Mouse (Mus musculus) kidney, postnatal 0 days (tissue): ENCODE data around the gene Best2. TPM values are rescaled to one million over a fixed set of nuclear protein-coding genes. Genes with fewer than 3 reads are reported as not detected.

Experiments
- ATAC-seq: fragments of 200-750 bp; cut with Nextera tagmentation; replicated peaks from 2 replicates; pipeline ENCODE4 v1.8.0; 2017; ENCODE audit warnings: low read depth, moderate number of reproducible peaks, moderate TSS enrichment, moderate library complexity; ENCODE audit not compliant: low FRiP score
- DNase-seq: peaks from one replicate; pipeline ENCODE4 v3.0.0-alpha.2; 2016; ENCODE audit warnings: low spot score
- H3K27ac ChIP-seq: fragments of 300-500 bp; sonication (generic); 2 replicates; pipeline ENCODE4 v1.5.1; 2014; ENCODE audit warnings: mild to moderate bottlenecking
- H3K27me3 ChIP-seq: fragments of 300-500 bp; sonication (generic); 2 replicates; pipeline ENCODE4 v1.6.1; 2014; ENCODE audit warnings: low read length, mixed read lengths; ENCODE audit not compliant: insufficient read depth
- H3K36me3 ChIP-seq: fragments of 300-500 bp; sonication (generic); 2 replicates; pipeline ENCODE4 v1.6.1; 2014; ENCODE audit warnings: low read length, mixed read lengths; ENCODE audit not compliant: insufficient read depth
- H3K4me1 ChIP-seq: fragments of 300-500 bp; sonication (generic); replicated peaks from 2 replicates; pipeline ENCODE4 v1.6.1; 2014; ENCODE audit warnings: antibody characterized with exemption, low read length, mixed read lengths; ENCODE audit not compliant: insufficient read depth
- H3K4me2 ChIP-seq: fragments of 300-500 bp; sonication (generic); 2 replicates; pipeline ENCODE4 v1.6.1; 2014; ENCODE audit warnings: mild to moderate bottlenecking, low read length, moderate library complexity, mixed read lengths
- H3K4me3 ChIP-seq: fragments of 300-500 bp; sonication (generic); replicated peaks from 2 replicates; pipeline ENCODE4 v1.5.1; 2014; ENCODE audit warnings: low read depth, low read length
- H3K9ac ChIP-seq: fragments of 300-500 bp; sonication (generic); 2 replicates; pipeline ENCODE4 v1.6.1; 2014; ENCODE audit warnings: low read depth, low read length
- H3K9me3 ChIP-seq: fragments of 300-500 bp; sonication (generic); replicated peaks from 2 replicates; pipeline ENCODE4 v1.6.1; 2016; ENCODE audit warnings: low read length, inconsistent platforms, mixed read lengths
- CTCF ChIP-seq: IDR thresholded peaks from 2 replicates; pipeline ENCODE4 v1.5.1; 2016; ENCODE audit warnings: antibody characterized with exemption, low read depth, mild to moderate bottlenecking, moderate library complexity
- WGBS: fragments of 180-500 bp; shearing (Covaris S2); extraction: QIAGEN DNeasy Blood & Tissue Kit; methylation state at CpG from one replicate; pipeline ENCODE4 v1.1.7; 2014; 5-methylcytosine and 5-hydroxymethylcytosine counted together
- polyA plus RNA-seq: library from polyadenylated mRNA; unstranded; fragments of >200 nt; fragmentation: Nextera tagmentation; extraction: Ambion mirVana; gene quantifications from 2 replicates; pipeline ENCODE4 v1.2.1, GENCODE M21; 2015

Gene Best2
- polyA plus RNA-seq, 1 experiment from 2014 or later = not detected

DNA sequence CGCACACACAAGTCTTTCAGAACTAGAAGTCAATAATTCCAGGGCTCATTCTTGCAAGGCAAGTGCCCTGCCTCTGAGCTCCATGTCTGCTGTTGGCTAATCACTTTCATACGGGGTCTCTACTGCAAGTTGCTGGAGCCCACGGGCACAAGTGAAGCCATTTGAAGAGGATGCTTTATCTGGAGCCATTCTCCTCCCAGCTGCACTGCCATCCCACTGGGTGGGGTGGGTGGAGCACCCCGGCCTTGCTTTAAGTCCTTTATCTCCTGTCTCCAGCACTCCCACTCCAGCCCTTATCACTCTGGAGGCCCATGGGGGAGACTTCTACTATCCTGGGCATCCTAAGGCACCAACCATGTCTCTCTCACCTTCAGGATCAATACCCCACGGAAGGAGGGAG, 43.4 kb downstream of the Best2 start:
- Histone ChIP-seq H3K4me3 (peak overlapping the region; percentile 66; the same call in 1 of the 2 replicates), H3K27me3 (no peaks in the 10 kb centered on the region), H3K4me1 (peaks cover 24% of the 10 kb centered on the region), H3K27ac (no peak overlapping the region), H3K36me3 (peaks cover 21% of the 10 kb centered on the region), H3K9me3 (no peaks in the 10 kb centered on the region), H3K4me2 (peak overlapping the region; percentile 81), H3K9ac (peak overlapping the region; percentile 85; the same call in 1 of the 2 replicates)
- DNase-seq (no peak), ATAC-seq (no peak)
- 72% methylated on average over 5 of the region's 5 CpGs for WGBS
- no peak for TF ChIP-seq CTCF

DNA sequence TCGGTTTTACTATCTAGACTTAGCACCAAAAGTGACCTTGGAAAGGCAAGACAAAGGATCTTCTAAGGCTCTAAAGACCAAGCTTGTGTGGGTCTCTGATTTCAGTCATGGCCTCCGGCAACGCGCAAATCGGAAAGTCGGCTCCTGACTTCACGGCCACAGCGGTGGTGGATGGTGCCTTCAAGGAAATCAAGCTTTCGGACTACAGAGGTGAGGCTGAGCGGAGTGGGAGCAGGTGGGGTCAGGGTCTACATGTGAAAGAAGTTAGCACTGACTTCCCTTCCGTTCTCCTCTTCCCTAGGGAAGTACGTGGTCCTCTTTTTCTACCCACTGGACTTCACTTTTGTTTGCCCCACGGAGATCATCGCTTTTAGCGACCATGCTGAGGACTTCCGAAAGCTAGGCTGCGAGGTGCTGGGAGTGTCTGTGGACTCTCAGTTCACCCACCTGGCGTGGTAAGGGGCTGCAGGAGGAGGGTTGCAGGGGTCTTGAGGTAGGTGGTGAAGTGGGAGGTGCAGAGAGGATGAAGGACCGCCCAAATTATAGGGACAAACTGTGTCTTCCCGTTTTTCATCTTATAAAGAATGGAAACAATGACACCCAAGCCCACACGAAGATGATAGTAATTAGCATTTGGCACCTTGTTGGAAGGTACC, 44.1 kb downstream of the Best2 start:
- 6% methylated on average over 21 of the region's 21 CpGs for WGBS
- H3K4me3 ChIP-seq = peak overlapping the region; percentile 66

DNA sequence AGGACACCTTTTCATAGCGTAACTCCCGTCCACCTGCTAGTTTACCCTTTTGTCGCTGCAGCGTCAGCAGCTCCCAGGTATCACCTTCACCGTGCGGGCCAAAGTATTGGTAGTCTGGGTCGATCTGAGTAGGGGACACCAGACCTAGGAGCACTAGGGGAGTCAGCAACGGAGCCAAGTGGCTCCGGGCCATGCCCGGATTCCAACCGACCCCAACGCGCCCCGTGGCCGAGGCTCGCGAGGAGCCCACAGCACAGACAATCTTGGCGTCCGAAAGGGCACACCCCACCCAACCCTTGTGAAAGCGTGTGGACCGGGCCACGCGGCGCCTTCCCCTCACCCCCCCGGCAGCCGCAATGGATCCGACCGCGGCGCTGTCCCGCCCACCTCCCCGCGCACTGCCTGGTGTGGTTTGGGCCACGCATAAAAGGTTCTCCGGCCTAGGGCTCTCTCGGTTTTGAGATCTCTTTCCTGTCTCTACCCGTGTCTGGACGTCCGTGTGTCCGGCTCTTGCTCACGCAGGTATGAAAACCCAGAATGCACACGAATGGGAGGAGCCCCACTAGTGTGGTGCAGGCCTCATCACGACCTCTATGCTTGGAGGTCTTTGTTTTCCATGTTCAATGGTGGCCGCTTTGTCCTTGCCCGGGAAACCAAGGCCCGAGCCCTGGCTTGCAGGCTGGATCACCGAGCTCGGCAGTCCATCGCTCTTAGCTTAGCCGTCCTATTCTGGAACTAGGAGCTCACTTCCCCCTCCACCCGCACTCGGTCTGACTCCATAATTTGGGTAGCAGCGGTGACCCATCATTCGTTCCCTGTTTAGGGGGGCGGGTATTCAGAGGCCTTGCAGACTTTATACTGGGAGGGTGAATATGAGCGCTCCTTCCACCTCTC, 44.8 kb downstream of the Best2 start, which contains the start of the genes Gm49661, Prdx2 and Rnaseh2a:
Gm49661 (minus strand) TSS at position 193 of the 894 bp plus-strand sequence.
Prdx2 (plus strand) TSS at position 347 of the 894 bp plus-strand sequence.
Rnaseh2a (minus strand) TSS at position 527 of the 894 bp plus-strand sequence.
- H3K4me2 ChIP-seq = peak within 1 kb of the TSS; percentile 81
- H3K9ac ChIP-seq = peak within 1 kb of the TSS; percentile 85
- peak within 1 kb of the TSS; percentile 66 for H3K4me3 ChIP-seq
- under 1% methylated on average over 56 of the region's 56 CpGs for WGBS
- H3K4me1 ChIP-seq = peaks cover 32% of the 10 kb centered on the region
- H3K36me3 ChIP-seq = peaks cover 21% of the 10 kb centered on the region
- H3K27ac ChIP-seq = peak within 1 kb of the TSS; percentile 92
- 0 out of 2 replicates have a peak, but pooled peaks have one; percentile 7 for TF ChIP-seq CTCF
- no peaks in the 10 kb centered on the region for H3K27me3 ChIP-seq
- no peaks in the 10 kb centered on the region for H3K9me3 ChIP-seq
- ATAC-seq (peak; percentile 68), DNase-seq (peak; percentile 85)

More for the DNA sequence above, 44.1 kb downstream of the Best2 start:
- no peak for TF ChIP-seq CTCF
- H3K9me3 ChIP-seq = no peaks in the 10 kb centered on the region
- peak overlapping the region; percentile 85 for H3K9ac ChIP-seq
- no peaks in the 10 kb centered on the region for H3K27me3 ChIP-seq
- no peak for ATAC-seq
- H3K36me3 ChIP-seq = peaks cover 21% of the 10 kb centered on the region
- peak; percentile 35 for DNase-seq
- peak overlapping the region; percentile 81 for H3K4me2 ChIP-seq
- H3K27ac ChIP-seq = peak overlapping the region; percentile 92
- H3K4me1 ChIP-seq = peaks cover 26% of the 10 kb centered on the region

DNA sequence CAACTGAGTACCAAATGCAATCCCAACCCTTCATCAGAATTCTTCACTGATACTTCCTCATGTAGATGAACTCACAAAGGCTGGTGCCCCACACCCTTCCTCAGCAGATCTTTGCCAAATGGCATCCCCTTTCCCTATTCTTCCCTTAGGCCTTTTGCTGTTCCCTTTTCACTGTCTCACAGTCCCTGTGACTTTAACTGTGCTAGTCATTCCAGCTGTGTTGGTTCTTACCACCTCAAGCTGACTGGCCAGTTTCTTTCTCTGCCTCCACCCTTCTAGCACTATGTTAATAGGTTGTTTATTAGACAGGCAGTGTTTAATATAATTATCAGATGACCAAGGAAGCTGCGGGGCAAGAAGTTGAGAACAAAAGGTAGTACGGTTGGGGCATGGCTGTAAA, 45.7 kb downstream of the Best2 start:
- Histone ChIP-seq H3K4me2 (peak overlapping the region; percentile 81), H3K4me1 (peaks cover 32% of the 10 kb centered on the region), H3K36me3 (peaks cover 21% of the 10 kb centered on the region), H3K27ac (peak overlapping the region; percentile 92), H3K27me3 (no peaks in the 10 kb centered on the region), H3K9me3 (no peaks in the 10 kb centered on the region), H3K9ac (peak overlapping the region; percentile 85), H3K4me3 (peak overlapping the region; percentile 66)
- no peak for TF ChIP-seq CTCF
- 8% methylated on average over 2 of the region's 2 CpGs for WGBS
- DNase-seq (peak; percentile 53), ATAC-seq (no peak)

DNA sequence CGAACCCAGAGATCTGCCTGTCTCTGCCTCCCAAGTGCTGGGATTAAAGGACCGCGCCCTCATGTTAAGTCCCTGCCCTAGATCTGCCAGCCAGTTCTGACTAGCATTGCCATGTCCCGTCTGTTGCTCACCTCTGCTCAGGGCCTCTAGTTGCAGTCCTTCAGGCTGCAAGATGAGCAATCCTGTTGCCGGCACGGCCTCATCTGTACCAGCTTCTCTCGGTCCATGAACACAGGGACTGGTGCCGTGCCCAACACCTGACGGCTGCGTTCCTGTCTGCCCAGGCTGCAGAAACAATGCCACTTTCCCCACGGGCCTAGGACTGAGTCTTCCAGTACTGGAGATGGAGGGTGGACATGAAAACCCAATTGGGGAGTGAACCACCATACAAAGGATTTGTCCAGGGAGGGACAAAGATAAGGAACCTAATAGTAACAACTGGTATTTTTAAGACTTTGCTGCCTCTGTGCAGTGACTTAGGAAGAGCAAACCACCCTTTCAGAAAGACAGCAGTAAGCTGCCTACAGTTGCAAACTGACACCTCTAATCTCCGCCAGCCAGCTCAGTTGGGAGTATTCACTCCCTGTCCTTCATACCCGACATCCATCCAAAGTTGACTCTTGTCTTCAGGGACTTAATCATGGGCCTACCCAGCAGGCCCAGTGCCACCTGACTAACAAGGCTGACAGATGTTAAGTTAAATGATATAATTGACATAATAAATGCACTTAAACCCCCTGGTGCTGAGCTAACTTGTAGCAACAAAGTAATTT, 46.6 kb downstream of the Best2 start:
- Histone ChIP-seq H3K4me2 (peak overlapping the region; percentile 81; the same call in 1 of the 2 replicates), H3K36me3 (peaks cover 17% of the 10 kb centered on the region; the same call in 1 of the 2 replicates), H3K4me1 (peaks cover 32% of the 10 kb centered on the region), H3K27ac (peak overlapping the region; percentile 92), H3K4me3 (no peak overlapping the region), H3K27me3 (no peaks in the 10 kb centered on the region), H3K9me3 (no peaks in the 10 kb centered on the region), H3K9ac (no peak overlapping the region)
- no peak for TF ChIP-seq CTCF
- WGBS = 88% methylated on average over 13 of the region's 13 CpGs
- no peak for ATAC-seq
- DNase-seq = no peak
